Comparison of ENCODE assay signal across 33 mouse cellular contexts in the genomic region with DNA sequence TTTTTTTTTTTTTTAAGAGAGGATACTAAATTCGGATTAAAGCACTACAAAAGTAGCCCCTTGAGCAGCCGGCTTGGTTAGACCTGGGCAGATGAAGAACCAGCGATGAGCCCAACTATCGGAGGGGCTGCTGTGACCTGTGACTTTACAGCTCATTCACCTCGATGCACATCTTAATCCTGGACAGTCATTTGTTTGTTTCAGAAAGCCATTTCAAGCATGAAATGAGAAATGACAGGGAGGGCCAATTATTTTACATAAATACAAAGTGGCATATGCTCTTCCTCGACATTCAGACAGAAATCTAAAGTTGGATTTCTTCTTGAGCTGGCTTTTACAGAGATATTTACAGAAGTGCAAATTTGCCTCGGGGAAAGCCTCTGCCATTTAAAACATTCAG. TPM values are rescaled to one million over a fixed set of nuclear protein-coding genes. Genes with fewer than 3 reads are reported as not detected.
DNase-seq lines count a peak whose midpoint lies in the region; ATAC-seq and TF ChIP-seq lines count a peak whose summit lies in the region.
"Had no signal": no experiment of that assay in that cellular context is flagged by ENCODE, and none has a peak within 500 bp of the region (broad histone marks: within the 10 kb centered on the region; RNA-seq: fewer than 3 reads in every experiment).

No protein-coding gene starts in this region.

- ATAC-seq in hindbrain, postnatal 0 days, result no peak
- no peak for ATAC-seq in hindbrain, embryonic 16.5 days
- no peak for ATAC-seq in midbrain, embryonic 15.5 days (replicated peaks)
- no peak for ATAC-seq in midbrain, embryonic 11.5 days (ENCODE audit: low FRiP score)
- ATAC-seq in midbrain, postnatal 0 days (ENCODE audit: low FRiP score), result no peak
- ATAC-seq: activated CD4-positive, CD25-positive, alpha-beta regulatory T cell, adult 4 months; intestine, embryonic 15.5 days had no signal

- H3K36me3 ChIP-seq in hindbrain, postnatal 0 days (ENCODE audit: insufficient read depth, low read length), result no peaks in the 10 kb centered on the region
- H3K36me3 ChIP-seq in hindbrain, embryonic 16.5 days (ENCODE audit: control insufficient read depth, insufficient read depth, low read length), result no peaks in the 10 kb centered on the region
- H3K36me3 ChIP-seq in midbrain, embryonic 15.5 days (replicated peaks), result no peaks in the 10 kb centered on the region
- H3K36me3 ChIP-seq in midbrain, embryonic 11.5 days (ENCODE audit: control insufficient read depth, insufficient read depth, low read length), result no peaks in the 10 kb centered on the region
- no peaks in the 10 kb centered on the region for H3K36me3 ChIP-seq in midbrain, postnatal 0 days (ENCODE audit: insufficient read depth, low read length)
- H3K36me3 ChIP-seq: embryonic facial prominence, embryonic 10.5 days; embryonic facial prominence, embryonic 15.5 days; intestine, embryonic 15.5 days; limb, embryonic 12.5 days; liver, embryonic 15.5 days had no signal

- H3K4me3 ChIP-seq in hindbrain, postnatal 0 days (ENCODE audit: low read length), result no peak overlapping the region
- no peak overlapping the region for H3K4me3 ChIP-seq in hindbrain, embryonic 16.5 days (ENCODE audit: low read length)
- 0 out of 2 replicates have a peak overlapping the region, but pooled peaks have one; percentile 9 for H3K4me3 ChIP-seq in midbrain, embryonic 15.5 days
- H3K4me3 ChIP-seq in midbrain, embryonic 11.5 days (ENCODE audit: low read depth, low read length), result no peak overlapping the region
- H3K4me3 ChIP-seq in midbrain, postnatal 0 days (ENCODE audit: low read depth, low read length), result peak overlapping the region; percentile 3; the same call in 1 of the 2 replicates
- H3K4me3 ChIP-seq: embryonic facial prominence, embryonic 10.5 days; embryonic facial prominence, embryonic 15.5 days; intestine, embryonic 15.5 days; limb, embryonic 12.5 days; liver, embryonic 15.5 days had no signal

- peaks cover 5% of the 10 kb centered on the region; the same call in 1 of the 2 replicates for H3K4me1 ChIP-seq in hindbrain, postnatal 0 days (ENCODE audit: insufficient read depth, low read length)
- peaks cover 5% of the 10 kb centered on the region for H3K4me1 ChIP-seq in hindbrain, embryonic 16.5 days (ENCODE audit: control insufficient read depth, insufficient read depth, low read depth, low read length)
- peaks cover 22% of the 10 kb centered on the region for H3K4me1 ChIP-seq in midbrain, embryonic 15.5 days
- H3K4me1 ChIP-seq in midbrain, embryonic 11.5 days (ENCODE audit: control insufficient read depth, insufficient read depth, low read length), result peaks cover 7% of the 10 kb centered on the region
- H3K4me1 ChIP-seq in midbrain, postnatal 0 days (ENCODE audit: insufficient read depth, low read length), result no peaks in the 10 kb centered on the region; the same call in 1 of the 2 replicates

- H3K9ac ChIP-seq in hindbrain, postnatal 0 days (replicated peaks; ENCODE audit: low read length), result no peak overlapping the region
- no peak overlapping the region for H3K9ac ChIP-seq in hindbrain, embryonic 16.5 days (ENCODE audit: low read depth, low read length)
- H3K9ac ChIP-seq in midbrain, embryonic 15.5 days, result no peak overlapping the region
- no peak overlapping the region for H3K9ac ChIP-seq in midbrain, embryonic 11.5 days (ENCODE audit: low read length)
- H3K9ac ChIP-seq in midbrain, postnatal 0 days (replicated peaks; ENCODE audit: low read length, poor library complexity, severe bottlenecking), result no peak overlapping the region
- H3K9ac ChIP-seq: embryonic facial prominence, embryonic 15.5 days; hindbrain, embryonic 14.5 days; intestine, embryonic 15.5 days; limb, embryonic 12.5 days; liver, embryonic 15.5 days; lung, embryonic 14.5 days had no signal

- H3K9me3 ChIP-seq in hindbrain, postnatal 0 days (ENCODE audit: low read length), result no peaks in the 10 kb centered on the region
- no peaks in the 10 kb centered on the region for H3K9me3 ChIP-seq in hindbrain, embryonic 16.5 days (ENCODE audit: control insufficient read depth, low read length)
- no peaks in the 10 kb centered on the region for H3K9me3 ChIP-seq in midbrain, embryonic 15.5 days
- H3K9me3 ChIP-seq in midbrain, embryonic 11.5 days (ENCODE audit: control insufficient read depth, low read length), result no peaks in the 10 kb centered on the region
- no peaks in the 10 kb centered on the region for H3K9me3 ChIP-seq in midbrain, postnatal 0 days (ENCODE audit: low read length)
- H3K9me3 ChIP-seq: embryonic facial prominence, embryonic 10.5 days; embryonic facial prominence, embryonic 15.5 days; intestine, embryonic 15.5 days; limb, embryonic 12.5 days; liver, embryonic 15.5 days had no signal

- H3K27me3 ChIP-seq in hindbrain, postnatal 0 days (ENCODE audit: insufficient read depth, low read length), result peaks cover 4% of the 10 kb centered on the region; the same call in 1 of the 2 replicates
- peaks cover 5% of the 10 kb centered on the region; the same call in 1 of the 2 replicates for H3K27me3 ChIP-seq in hindbrain, embryonic 16.5 days (replicated peaks; ENCODE audit: control insufficient read depth, insufficient read depth, low read length)
- peaks cover 14% of the 10 kb centered on the region for H3K27me3 ChIP-seq in midbrain, embryonic 15.5 days (replicated peaks)
- peaks cover 21% of the 10 kb centered on the region for H3K27me3 ChIP-seq in midbrain, embryonic 11.5 days (ENCODE audit: control insufficient read depth, insufficient read depth, low read length)
- H3K27me3 ChIP-seq in midbrain, postnatal 0 days (ENCODE audit: insufficient read depth, low read length), result no peaks in the 10 kb centered on the region; the same call in 1 of the 2 replicates

- peak overlapping the region; percentile 2; the same call in 1 of the 2 replicates for H3K4me2 ChIP-seq in hindbrain, postnatal 0 days (ENCODE audit: low read depth, low read length)
- no peak overlapping the region for H3K4me2 ChIP-seq in hindbrain, embryonic 16.5 days (ENCODE audit: low read length)
- H3K4me2 ChIP-seq in midbrain, embryonic 15.5 days, result no peak overlapping the region
- H3K4me2 ChIP-seq in midbrain, embryonic 11.5 days, result no peak overlapping the region
- H3K4me2 ChIP-seq in midbrain, postnatal 0 days (ENCODE audit: low read depth, low read length, poor library complexity, severe bottlenecking), result no peak overlapping the region
- H3K4me2 ChIP-seq: embryonic facial prominence, embryonic 15.5 days; heart, embryonic 11.5 days; hindbrain, embryonic 14.5 days; intestine, embryonic 15.5 days; limb, embryonic 12.5 days; liver, embryonic 15.5 days; lung, embryonic 14.5 days had no signal

- DNase-seq in hindbrain, postnatal 0 days (ENCODE audit: low spot score), result no peak
- DNase-seq in midbrain, embryonic 11.5 days (ENCODE audit: low spot score, missing footprints), result no peak
- no peak for DNase-seq in midbrain, postnatal 0 days (ENCODE audit: low spot score)
- no peak for DNase-seq in heart, postnatal 36 days
- DNase-seq: adrenal gland, adult 2 months; B cell, adult 2 months; cerebellum, adult 2 months; cerebellum, postnatal 14 days; gastrocnemius, postnatal 25 days; heart, adult 18-20 months; heart, postnatal 4 days; kidney, adult 2 months; kidney, postnatal 4 days; lung, embryonic 14.5 days; lung, postnatal 14 days; right cerebral cortex, postnatal 4 days; thymus, adult 2 months; thymus, postnatal 36 days had no signal

- intact Hi-C loops in heart, postnatal 36 days (cut with DNase I), result no loop called here

- no peak for TF ChIP-seq CTCF in hindbrain, postnatal 0 days (IDR thresholded peaks at IDR 0.05; ENCODE audit: low read depth)
- TF ChIP-seq CTCF in midbrain, postnatal 0 days (IDR thresholded peaks at IDR 0.05), result no peak

- 41% methylated on average over 7 of the region's 7 CpGs for WGBS in hindbrain, postnatal 0 days
- 49% methylated on average over 7 of the region's 7 CpGs for WGBS in hindbrain, embryonic 16.5 days
- WGBS in midbrain, embryonic 15.5 days, result 18% methylated on average over 7 of the region's 7 CpGs
- WGBS in midbrain, embryonic 11.5 days, result 37% methylated on average over 7 of the region's 7 CpGs
- 23% methylated on average over 7 of the region's 7 CpGs for WGBS in midbrain, postnatal 0 days

- no peak overlapping the region for H3K27ac ChIP-seq in hindbrain, postnatal 0 days
- H3K27ac ChIP-seq in hindbrain, embryonic 16.5 days (ENCODE audit: low read depth, low read length), result no peak overlapping the region
- H3K27ac ChIP-seq in midbrain, embryonic 15.5 days, result no peak overlapping the region
- no peak overlapping the region for H3K27ac ChIP-seq in midbrain, embryonic 11.5 days (ENCODE audit: low read depth, low read length)
- H3K27ac ChIP-seq in midbrain, postnatal 0 days (ENCODE audit: low read depth, low read length), result no peak overlapping the region
- H3K27ac ChIP-seq: embryonic facial prominence, embryonic 10.5 days; embryonic facial prominence, embryonic 15.5 days; hindbrain, embryonic 14.5 days; intestine, embryonic 15.5 days; kidney, postnatal 0 days; limb, embryonic 12.5 days; liver, embryonic 15.5 days had no signal

RNA-seq across cellular contexts. Expression of a gene that starts 3.9 kb away (rescaled TPM):
- total RNA-seq in hindbrain, postnatal 0 days (2014; rRNA removed), result 1.2 and 2.1 TPM in 2 replicates
- polyA plus RNA-seq in hindbrain, postnatal 0 days (2015; fragmentation: Nextera tagmentation; extraction: Ambion mirVana), result 1.2 TPM in 2 replicates
- 2.1 and 2.4 TPM in 2 replicates for polyA plus RNA-seq in hindbrain, embryonic 16.5 days (2015; fragmentation: Nextera tagmentation; extraction: Ambion mirVana)
- 3.0 and 3.3 TPM in 2 replicates for polyA plus RNA-seq in midbrain, embryonic 15.5 days (2015; fragmentation: Nextera tagmentation; extraction: Ambion mirVana)
- 0.55 and 0.86 TPM in 2 replicates for polyA plus RNA-seq in midbrain, embryonic 11.5 days (2014; fragmentation: Nextera tagmentation; extraction: Ambion mirVana)
- total RNA-seq in midbrain, postnatal 0 days (2014; rRNA removed), result 2.1 and 3.4 TPM in 2 replicates
- polyA plus RNA-seq in midbrain, postnatal 0 days (2015; fragmentation: Nextera tagmentation; extraction: Ambion mirVana), result 1.9 and 2.4 TPM in 2 replicates
- under 1 TPM; 0.39 to 0.84 TPM for total RNA-seq in heart, postnatal 36 days (2021)
- total RNA-seq: liver, adult 2 months; neutrophil, adult 5-6 weeks had no signal
- polyA plus RNA-seq: activated CD4-positive, CD25-positive, alpha-beta regulatory T cell, adult 4 months; adrenal gland, adult 2 months; heart, embryonic 11.5 days; heart, embryonic 16.5 days; limb, embryonic 12.5 days; liver, adult 2 months; liver, embryonic 15.5 days; spleen, adult 2 months had no signal

RNA-seq across cellular contexts. Expression of a gene that starts 20.0 kb away (rescaled TPM):
- total RNA-seq in hindbrain, postnatal 0 days (2014; rRNA removed), result 64.5 and 73.7 TPM in 2 replicates
- polyA plus RNA-seq in hindbrain, postnatal 0 days (2015; fragmentation: Nextera tagmentation; extraction: Ambion mirVana), result 102 and 103 TPM in 2 replicates
- polyA plus RNA-seq in hindbrain, embryonic 16.5 days (2015; fragmentation: Nextera tagmentation; extraction: Ambion mirVana), result 89.7 and 97.0 TPM in 2 replicates
- polyA plus RNA-seq in midbrain, embryonic 15.5 days (2015; fragmentation: Nextera tagmentation; extraction: Ambion mirVana), result 96.8 and 102 TPM in 2 replicates
- polyA plus RNA-seq in midbrain, embryonic 11.5 days (2014; fragmentation: Nextera tagmentation; extraction: Ambion mirVana), result 92.7 and 94.9 TPM in 2 replicates
- 81.8 and 93.2 TPM in 2 replicates for total RNA-seq in midbrain, postnatal 0 days (2014; rRNA removed)
- 128 and 137 TPM in 2 replicates for polyA plus RNA-seq in midbrain, postnatal 0 days (2015; fragmentation: Nextera tagmentation; extraction: Ambion mirVana)
- total RNA-seq in heart, postnatal 36 days (2021), result 1 to 10 TPM; 5.8 to 7.9 TPM

Comparison
In these comparisons a context has a peak if more than half of its experiments do, and no peak if none do; other contexts are left out.
1. H3K4me3 ChIP-seq: peak in midbrain, embryonic 15.5 days (single experiment) and midbrain, postnatal 0 days (single experiment); none in hindbrain, postnatal 0 days (single experiment), hindbrain, embryonic 16.5 days (single experiment) and midbrain, embryonic 11.5 days (single experiment).